Mouse (Mus musculus): ENCODE data around the gene 4931422A03Rik.

DNA sequence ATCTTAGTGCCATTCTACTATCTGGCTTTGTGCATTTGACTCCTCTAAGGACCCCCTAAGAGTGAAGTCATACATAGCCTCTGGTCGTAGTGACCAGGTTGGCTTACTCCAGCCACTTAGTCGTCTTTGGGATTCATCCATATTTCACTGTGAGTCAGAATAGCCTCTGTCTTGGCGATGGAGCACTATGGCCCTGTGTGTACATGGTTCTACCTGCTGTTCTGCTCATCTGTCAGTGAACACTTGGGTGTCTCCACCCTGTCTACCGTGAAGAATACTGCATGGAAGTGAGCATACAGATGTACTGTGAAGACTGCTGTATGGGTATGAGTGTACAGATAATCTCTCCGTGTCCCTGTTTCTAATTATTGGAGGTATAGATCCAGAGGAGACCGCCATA is 68.6 kb downstream of the 4931422A03Rik start:
- TF ChIP-seq CTCF (IDR thresholded peaks at IDR 0.05 in 2 of 3, conservative IDR thresholded peaks at IDR 0.05 in 1 of 3; ENCODE audit: control insufficient read depth in 1 of 3, insufficient read depth in 1 of 3, low read depth in 2 of 3, low read length in 3 of 3, poor library complexity in 1 of 3, severe bottlenecking in 1 of 3) (no peak), ETS1 (IDR thresholded peaks at IDR 0.05; ENCODE audit: low read depth, low read length) (no peak), GATA1 (IDR thresholded peaks at IDR 0.05; ENCODE audit: low read depth, low read length) (no peak), UBTF (IDR thresholded peaks at IDR 0.05; ENCODE audit: borderline replicate concordance, insufficient read depth, low read depth, low read length) (no peak), SMC3 (IDR thresholded peaks at IDR 0.05; ENCODE audit: low read depth, low read length) (no peak; the same call in 1 of the 2 replicates), POLR2A (IDR thresholded peaks at IDR 0.05; ENCODE audit: control insufficient read depth in 1 of 2, insufficient read depth in 1 of 2, low read depth in 1 of 2, low read length in 2 of 2, poor library complexity in 1 of 2) (no peak; a peak in 1 of 4 replicates), E2F4 (IDR thresholded peaks at IDR 0.05; ENCODE audit: borderline replicate concordance, low read depth, low read length) (no peak), ZKSCAN1 (IDR thresholded peaks at IDR 0.05; ENCODE audit: low read depth, low read length) (no peak), MAFK (IDR thresholded peaks at IDR 0.05; ENCODE audit: borderline replicate concordance, low read depth, low read length) (no peak), TBP (IDR thresholded peaks at IDR 0.05; ENCODE audit: low read depth, low read length) (no peak), RAD21 (IDR thresholded peaks at IDR 0.05; ENCODE audit: low read depth, low read length) (no peak)
